Mouse (Mus musculus): Measurements from ENCODE around the gene Baz2b.

The Baz2b gene

GRCm38 (mm10) chr2:60209703-60210651, at the start of gene Baz2b, which contains the start of gene March7:
TSS of gene Baz2b (minus strand) at chr2:60209839.
TSS of gene March7 (plus strand) at chr2:60209887.
- in situ Hi-C loops (cut with MboI; ENCODE audit: unreplicated experiment in 2 of 2), result loop anchor here (5.0 to 25.0 kb wide), 2 partner anchors 83 to 198 kb away; no protein-coding TSS in a partner anchor

- in situ Hi-C loops (cut with MboI; ENCODE audit: unreplicated experiment in 2 of 2), result no loop called here
These were observed 49.5 kb upstream of the Baz2b start for GRCm38 (mm10) chr2:60259186-60259585.

DNA sequence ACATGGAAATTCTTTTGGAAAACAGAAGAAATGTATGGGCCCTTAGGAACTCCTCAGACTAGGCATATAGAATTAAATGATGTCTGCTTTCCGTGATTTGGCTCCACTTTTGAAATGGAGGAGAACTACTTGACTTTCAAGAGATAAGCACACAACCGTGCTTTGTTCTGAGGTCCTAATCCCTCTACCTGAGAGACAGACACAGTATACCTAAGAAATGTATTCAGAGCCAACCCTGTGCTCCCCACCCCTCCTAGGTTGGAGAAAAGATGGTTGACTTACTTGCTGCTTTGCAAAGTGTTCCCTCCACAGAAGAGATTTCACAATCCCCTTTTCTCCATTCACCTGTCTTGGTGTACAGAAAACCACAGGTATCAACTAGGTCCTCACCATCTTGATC, 47.1 kb upstream of the Baz2b start:
- in situ Hi-C loops (cut with MboI; ENCODE audit: unreplicated experiment in 2 of 2), result no loop called here

- in situ Hi-C loops (cut with MboI; ENCODE audit: unreplicated experiment in 2 of 2), result no loop called here
These were observed 43.9 kb upstream of the Baz2b start for GRCm38 (mm10) chr2:60253506-60253905.

DNA sequence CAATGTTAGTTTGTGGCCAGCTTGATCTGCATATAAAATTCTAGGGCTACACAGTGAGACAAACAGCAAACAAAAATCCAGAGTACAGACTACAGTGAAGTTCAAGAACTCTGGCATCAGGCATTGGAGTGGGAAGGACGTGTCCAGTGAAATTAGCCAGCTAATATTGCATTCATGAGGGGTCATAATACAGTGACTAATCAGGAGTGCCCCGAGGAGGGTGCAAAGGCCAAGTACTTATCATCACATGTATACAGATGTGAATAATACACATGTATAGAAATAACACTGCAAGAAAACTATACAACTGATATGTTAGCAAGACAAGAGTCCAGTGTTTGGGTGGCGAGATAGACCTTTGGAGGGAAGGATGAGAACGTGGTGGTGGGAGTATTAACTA, 43.1 kb upstream of the Baz2b start:
- in situ Hi-C loops (cut with MboI; ENCODE audit: unreplicated experiment in 2 of 2), result no loop called here

GRCm38 (mm10) chr2:60234506-60234905, 24.9 kb upstream of the Baz2b start:
- in situ Hi-C loops (cut with MboI; ENCODE audit: unreplicated experiment in 2 of 2), result loop anchor here in 1 of 2 experiments (10.0 to 25.0 kb wide), 2 partner anchors 290 to 697 kb away; no protein-coding TSS in a partner anchor

DNA sequence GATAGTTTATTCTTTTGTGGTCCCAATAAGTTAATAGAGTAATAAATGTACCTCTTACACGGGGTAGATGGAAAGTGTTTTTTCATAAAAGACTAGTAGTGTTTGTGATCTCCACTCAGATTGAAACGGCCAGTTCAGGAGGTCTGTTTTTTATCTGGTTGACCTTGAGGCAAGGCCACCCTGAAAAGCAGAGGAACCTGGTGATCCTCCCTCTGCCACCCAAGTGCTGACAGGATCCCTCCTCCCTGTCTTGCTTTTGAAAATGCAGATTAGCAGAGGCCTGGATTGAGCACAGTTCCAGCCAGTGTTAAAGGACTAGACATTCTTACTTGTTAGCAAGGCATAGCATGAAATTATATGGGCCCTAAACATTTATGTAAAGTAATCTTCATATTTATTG, 23.5 kb upstream of the Baz2b start:
- in situ Hi-C loops (cut with MboI; ENCODE audit: unreplicated experiment in 2 of 2), result loop anchor here in 1 of 2 experiments (10.0 to 25.0 kb wide), 2 partner anchors 288 to 696 kb away; no protein-coding TSS in a partner anchor

GRCm38 (mm10) chr2:60230361-60230760, 20.7 kb upstream of the Baz2b start:
- in situ Hi-C loops (cut with MboI; ENCODE audit: unreplicated experiment in 2 of 2), result loop anchor here in 1 of 2 experiments (10.0 to 25.0 kb wide), 2 partner anchors 286 to 693 kb away; no protein-coding TSS in a partner anchor

- in situ Hi-C loops (cut with MboI; ENCODE audit: unreplicated experiment in 2 of 2), result loop anchor here in 1 of 2 experiments (25.0 kb wide), 1 partner anchor 691 kb away; no protein-coding TSS in a partner anchor
These were observed 18.8 kb upstream of the Baz2b start for GRCm38 (mm10) chr2:60228470-60228869.

DNA sequence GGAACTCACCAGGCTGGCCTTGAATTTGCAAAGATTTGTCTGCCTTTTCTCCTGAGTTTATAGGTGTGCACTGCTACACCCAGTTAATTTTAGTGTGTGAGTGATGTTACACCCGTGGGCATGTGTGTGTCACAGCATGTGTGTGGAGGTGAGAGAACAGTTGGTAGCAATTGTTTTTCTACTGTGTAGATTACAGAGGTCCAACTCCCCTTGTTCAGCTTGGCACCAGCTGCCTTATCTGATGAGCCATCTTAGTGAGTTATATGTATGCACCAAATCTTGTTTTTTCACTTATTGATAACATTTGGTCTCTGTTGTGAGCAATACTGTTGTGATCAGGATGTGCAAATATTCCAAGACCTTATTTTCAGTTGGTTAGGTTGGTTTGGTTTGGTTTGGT, 13.8 kb upstream of the Baz2b start:
- in situ Hi-C loops (cut with MboI; ENCODE audit: unreplicated experiment in 2 of 2), result loop anchor here (25.0 kb wide), 1 partner anchor 211 kb away; no protein-coding TSS in a partner anchor

DNA sequence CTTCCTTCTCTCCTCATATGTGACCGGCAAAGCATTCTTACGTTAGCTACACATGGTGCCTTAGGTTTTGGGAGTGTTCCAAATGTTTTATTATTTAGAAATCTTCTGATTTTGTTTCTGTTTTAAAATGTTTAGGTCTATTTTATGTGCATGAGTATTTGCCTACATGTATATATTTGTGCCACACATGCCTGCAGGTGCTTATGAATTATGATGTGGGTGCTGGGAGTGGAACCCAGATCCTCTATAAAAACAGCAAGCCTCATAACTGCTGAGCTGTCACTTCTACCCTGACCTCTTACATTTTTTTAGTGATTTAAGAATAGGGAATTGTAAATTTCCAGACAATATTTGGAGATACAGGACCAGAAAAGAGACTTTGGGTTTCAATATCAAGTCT, 12.3 kb upstream of the Baz2b start:
- in situ Hi-C loops (cut with MboI; ENCODE audit: unreplicated experiment in 2 of 2), result loop anchor here (25.0 kb wide), 1 partner anchor 210 kb away; no protein-coding TSS in a partner anchor

- in situ Hi-C loops (cut with MboI; ENCODE audit: unreplicated experiment in 2 of 2), result loop anchor here (25.0 kb wide), 1 partner anchor 209 kb away; no protein-coding TSS in a partner anchor
These were observed 11.6 kb upstream of the Baz2b start for GRCm38 (mm10) chr2:60221236-60221635.

DNA sequence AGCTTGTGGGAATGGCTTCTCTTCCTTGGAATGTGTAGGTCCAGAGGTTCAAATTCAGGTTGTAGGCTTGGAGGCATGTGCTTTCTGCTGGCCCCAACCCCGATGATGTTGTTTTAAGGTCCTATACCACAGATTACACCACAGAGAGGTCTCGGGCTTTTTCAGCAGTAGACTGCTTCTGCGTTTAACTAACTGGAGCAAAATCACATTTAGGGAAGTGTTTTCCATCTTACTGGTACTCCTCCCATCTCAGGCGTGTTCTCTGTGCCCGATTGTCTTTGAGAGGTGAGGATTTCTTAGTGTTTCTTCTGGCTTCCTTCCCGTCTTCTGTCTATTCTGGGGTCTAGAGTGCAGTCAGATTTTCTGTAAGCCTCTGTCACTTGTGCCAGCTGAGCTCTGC, 8.0 kb upstream of the Baz2b start:
- in situ Hi-C loops (cut with MboI; ENCODE audit: unreplicated experiment in 2 of 2), result loop anchor here (25.0 kb wide), 1 partner anchor 205 kb away; no protein-coding TSS in a partner anchor

- in situ Hi-C loops (cut with MboI; ENCODE audit: unreplicated experiment in 2 of 2), result loop anchor here (25.0 kb wide), 1 partner anchor 204 kb away; no protein-coding TSS in a partner anchor
These were observed 7.0 kb upstream of the Baz2b start for GRCm38 (mm10) chr2:60216547-60217153.

DNA sequence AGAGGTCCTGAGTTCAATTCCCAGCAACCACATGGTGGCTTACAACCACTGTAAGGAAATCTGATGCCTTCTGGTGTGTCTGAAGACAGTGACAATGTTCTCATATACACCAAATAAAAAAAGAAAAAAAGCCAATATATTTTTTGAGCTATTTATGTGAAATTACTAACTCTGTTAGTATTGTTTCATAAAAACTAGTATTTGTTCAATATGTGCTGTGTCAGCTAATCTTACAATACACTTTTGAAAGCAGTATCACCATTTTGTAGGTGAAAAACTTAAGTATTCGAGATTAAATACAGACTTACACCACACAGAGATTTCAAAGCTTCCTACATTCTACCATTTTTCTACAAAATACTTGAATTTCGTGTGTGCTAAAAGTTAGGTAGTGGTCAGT, 5.0 kb upstream of the Baz2b start:
- in situ Hi-C loops (cut with MboI; ENCODE audit: unreplicated experiment in 2 of 2), result loop anchor here (25.0 kb wide), 1 partner anchor 202 kb away; no protein-coding TSS in a partner anchor

- in situ Hi-C loops (cut with MboI; ENCODE audit: unreplicated experiment in 2 of 2), result loop anchor here (25.0 kb wide), 1 partner anchor 200 kb away; no protein-coding TSS in a partner anchor
These were observed 2.8 kb upstream of the Baz2b start for GRCm38 (mm10) chr2:60212488-60212887.

DNA sequence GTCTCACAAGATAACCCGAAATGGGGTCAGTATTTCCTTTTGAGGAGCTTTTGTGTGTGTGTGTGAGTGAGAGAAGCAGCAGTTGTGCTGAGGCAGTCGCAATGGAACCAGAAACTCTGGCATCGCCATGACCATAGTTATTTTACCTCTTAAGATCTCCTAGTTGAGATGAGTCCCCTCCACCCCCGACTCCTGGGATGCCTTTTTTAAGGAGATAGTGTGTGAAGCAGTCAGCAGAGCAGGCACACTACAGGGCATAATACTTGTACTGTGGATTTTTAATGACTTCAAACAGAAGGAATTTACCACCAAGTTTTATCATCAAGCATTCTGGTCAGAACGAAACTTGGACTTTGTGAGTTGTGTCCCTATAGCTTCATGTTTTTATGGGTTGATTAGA, 1.2 kb upstream of the Baz2b start:
- in situ Hi-C loops (cut with MboI; ENCODE audit: unreplicated experiment in 2 of 2), result loop anchor here (25.0 kb wide), 1 partner anchor 199 kb away; no protein-coding TSS in a partner anchor

DNA sequence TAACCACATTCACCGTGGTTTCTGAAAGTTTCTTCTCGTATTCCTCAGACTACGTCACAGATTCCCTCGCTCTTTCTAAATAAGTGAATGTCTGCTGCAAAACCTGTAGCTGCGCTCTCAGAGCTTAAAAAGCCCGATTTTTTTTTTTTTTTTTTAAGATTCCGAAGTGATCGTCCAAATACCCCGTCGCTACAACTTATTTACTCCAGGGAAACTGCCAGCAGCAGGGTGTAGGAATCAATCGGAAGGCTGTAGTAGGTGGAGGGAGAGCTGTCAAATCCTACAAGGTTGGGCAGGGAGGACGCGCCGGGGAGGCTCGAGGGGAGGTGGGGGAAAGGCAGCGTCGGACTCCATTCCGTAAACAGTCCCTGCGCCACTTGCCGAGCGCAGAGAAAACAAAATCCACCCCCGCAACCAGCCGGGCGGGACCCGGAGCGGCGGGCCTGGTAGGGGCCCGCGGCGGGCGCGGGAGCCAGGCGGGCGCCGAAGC, 472 bp downstream of the Baz2b start:
- in situ Hi-C loops (cut with MboI; ENCODE audit: unreplicated experiment in 2 of 2), result loop anchor here (5.0 to 25.0 kb wide), 2 partner anchors 82 to 197 kb away; no protein-coding TSS in a partner anchor

DNA sequence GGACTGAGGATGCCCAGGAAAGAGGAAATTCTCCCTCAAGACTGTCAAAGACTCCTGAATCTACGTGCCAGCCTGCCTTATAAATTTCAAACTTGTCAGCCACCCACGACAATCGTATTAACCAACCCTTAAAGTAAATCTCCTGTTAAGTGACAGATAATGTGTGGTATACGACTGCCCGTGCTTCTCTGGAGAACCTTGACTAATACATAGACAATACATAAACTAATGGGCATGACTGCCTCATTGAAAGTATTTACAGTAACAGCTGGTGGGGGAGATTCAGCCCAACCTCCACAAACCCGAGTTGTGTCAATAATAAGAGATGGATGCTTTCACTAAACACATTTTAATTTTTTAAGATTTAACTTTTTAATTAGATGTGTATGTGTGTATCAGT, 3.8 kb downstream of the Baz2b start:
- in situ Hi-C loops (cut with MboI; ENCODE audit: unreplicated experiment in 2 of 2), result loop anchor here (5.0 to 25.0 kb wide), 2 partner anchors 78 to 193 kb away; no protein-coding TSS in a partner anchor

DNA sequence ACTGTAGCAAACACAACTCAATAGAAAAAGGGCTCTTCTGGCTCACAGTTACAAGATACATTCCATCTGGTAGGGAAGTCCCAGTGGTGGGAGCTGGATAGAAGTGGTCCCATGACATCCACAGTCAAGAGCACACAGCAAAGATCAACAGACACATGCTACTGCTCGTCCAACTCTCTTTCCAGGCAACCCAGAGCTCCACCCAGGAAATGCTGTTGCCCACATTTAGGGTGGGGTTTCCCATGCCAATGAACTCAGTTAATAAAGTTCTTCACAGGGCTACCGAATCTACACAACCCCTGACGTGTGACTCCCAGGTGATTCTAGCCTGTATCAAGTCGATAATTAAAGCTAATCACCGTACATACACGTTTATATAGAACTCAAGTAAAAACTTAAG, 5.5 kb downstream of the Baz2b start:
- in situ Hi-C loops (cut with MboI; ENCODE audit: unreplicated experiment in 2 of 2), result loop anchor here (25.0 kb wide), 1 partner anchor 192 kb away; no protein-coding TSS in a partner anchor

All from v-Abl transformed pro-B cells (cell line).